Mouse (Mus musculus) layer of hippocampus, adult 9-10 months (tissue): ENCODE measurements around the gene Trpt1.

Experiments used
- DNase-seq: peaks from one replicate; pipeline ENCODE4 v3.0.0; 2022; ENCODE audit warnings: low spot score

Trpt1 gene

GRCm38 (mm10) chr19:6993011-6993770 lies 2.7 kb upstream of the Trpt1 start:
- DNase-seq, result no peak

- no peak for DNase-seq
These were observed 1.9 kb upstream of the Trpt1 start for GRCm38 (mm10) chr19:6994002-6994401.

GRCm38 (mm10) chr19:6994489-6994888 lies 1.4 kb upstream of the Trpt1 start:
- no peak for DNase-seq

- DNase-seq, result no peak
These were observed 508 bp upstream of the Trpt1 start for GRCm38 (mm10) chr19:6995255-6995991.

GRCm38 (mm10) chr19:6997721-6998290 lies 1.9 kb downstream of the Trpt1 start:
- DNase-seq, result no peak

- no peak for DNase-seq
These were observed 3.6 kb downstream of the Trpt1 start for GRCm38 (mm10) chr19:6999360-7000063.

GRCm38 (mm10) chr19:7006892-7007593 lies 11.1 kb downstream of the Trpt1 start:
- DNase-seq, result no peak

- no peak for DNase-seq
These were observed 16.5 kb downstream of the Trpt1 start for GRCm38 (mm10) chr19:7012426-7012825.

GRCm38 (mm10) chr19:7013984-7014383 lies 18.1 kb downstream of the Trpt1 start:
- no peak for DNase-seq

- DNase-seq, result no peak
These were observed 18.7 kb downstream of the Trpt1 start for GRCm38 (mm10) chr19:7014481-7015135.

- no peak for DNase-seq
These were observed 21.9 kb downstream of the Trpt1 start for GRCm38 (mm10) chr19:7017541-7018457.

GRCm38 (mm10) chr19:7018546-7018945 lies 22.6 kb downstream of the Trpt1 start:
- DNase-seq, result no peak

- DNase-seq, result no peak
These were observed 23.3 kb downstream of the Trpt1 start, which contains the start of gene Fermt3 for GRCm38 (mm10) chr19:7019191-7019590. Fermt3 (minus strand) TSS chr19:7019469.

GRCm38 (mm10) chr19:7020224-7020641 lies 24.3 kb downstream of the Trpt1 start:
- DNase-seq, result no peak

GRCm38 (mm10) chr19:7029531-7029930 lies 33.6 kb downstream of the Trpt1 start:
- DNase-seq, result no peak

GRCm38 (mm10) chr19:7034006-7034405 lies 38.1 kb downstream of the Trpt1 start:
- DNase-seq, result no peak

GRCm38 (mm10) chr19:7039088-7039720 lies 43.3 kb downstream of the Trpt1 start:
- no peak for DNase-seq

- peak; percentile 99 for DNase-seq
These were observed 44.1 kb downstream of the Trpt1 start, which contains the start of gene Stip1 for GRCm38 (mm10) chr19:7039841-7040636. Stip1 (minus strand) TSS chr19:7039967.
